Mouse (Mus musculus) liver, postnatal 0 days (tissue): ENCODE measurements around the gene Spata46. TPM values are rescaled to one million over a fixed set of nuclear protein-coding genes. Genes with fewer than 3 reads are reported as not detected.

ENCODE experiments used
- ATAC-seq: fragments of 200-750 bp; cut with Nextera tagmentation; 2 replicates; pipeline ENCODE4 v1.8.0; 2017; ENCODE audit warnings: mild to moderate bottlenecking, moderate library complexity
- DNase-seq: peaks from one replicate; pipeline ENCODE4 v3.0.0-alpha.2; 2016
- H3K27ac ChIP-seq: fragments of 300-500 bp; sonication (generic); 2 replicates; pipeline ENCODE4 v1.5.1; 2014; ENCODE audit warnings: antibody characterized with exemption, moderate library complexity, mild to moderate bottlenecking, low read depth
- H3K27me3 ChIP-seq: fragments of 300-500 bp; sonication (generic); 2 replicates; pipeline ENCODE4 v1.6.1; 2014; ENCODE audit warnings: low read length, control low read depth, mixed read lengths; ENCODE audit not compliant: insufficient read depth
- H3K36me3 ChIP-seq: fragments of 300-500 bp; sonication (generic); replicated peaks from 2 replicates; pipeline ENCODE4 v1.6.1; 2014; ENCODE audit warnings: mild to moderate bottlenecking, control low read depth, low read length, moderate library complexity, mixed read lengths; ENCODE audit not compliant: insufficient read depth
- H3K4me1 ChIP-seq: fragments of 300-500 bp; sonication (generic); 2 replicates; pipeline ENCODE4 v1.6.1; 2014; ENCODE audit warnings: antibody characterized with exemption, mild to moderate bottlenecking, control low read depth; ENCODE audit not compliant: insufficient read depth
- H3K4me2 ChIP-seq: fragments of 300-500 bp; sonication (generic); 2 replicates; pipeline ENCODE4 v1.6.1; 2014; ENCODE audit warnings: low read depth, mild to moderate bottlenecking, low read length, moderate library complexity, mixed read lengths
- H3K4me3 ChIP-seq: fragments of 300-500 bp; sonication (generic); 2 replicates; pipeline ENCODE4 v1.5.1; 2014; ENCODE audit warnings: low read depth, low read length
- H3K9ac ChIP-seq: fragments of 300-500 bp; sonication (generic); replicated peaks from 2 replicates; pipeline ENCODE4 v1.6.1; 2014; ENCODE audit warnings: mild to moderate bottlenecking, moderate library complexity
- H3K9me3 ChIP-seq: fragments of 300-500 bp; sonication (generic); 2 replicates; pipeline ENCODE4 v1.6.1; 2016; ENCODE audit warnings: mild to moderate bottlenecking, control low read depth, low read length, mixed read lengths
- CTCF ChIP-seq: sonication (generic); IDR thresholded peaks from 2 replicates; pipeline ENCODE4 v1.5.1; 2016; ENCODE audit warnings: antibody characterized with exemption, low read depth
- EP300 ChIP-seq: IDR thresholded peaks from 2 replicates; pipeline ENCODE4 v1.6.1; 2016; ENCODE audit warnings: antibody characterized with exemption, low read depth, mild to moderate bottlenecking
- WGBS: fragments of 180-500 bp; shearing (Covaris S2); extraction: QIAGEN DNeasy Blood & Tissue Kit; methylation state at CpG from one replicate; pipeline ENCODE4 v1.1.7; 2014; ENCODE audit not compliant: insufficient replicate concordance; 5-methylcytosine and 5-hydroxymethylcytosine counted together
- polyA plus RNA-seq: library from polyadenylated mRNA; unstranded; fragments of >200 nt; fragmentation: Nextera tagmentation; extraction: Ambion mirVana; gene quantifications from 2 replicates; pipeline ENCODE4 v1.2.1, GENCODE M21; 2015

Gene Spata46
- polyA plus RNA-seq, 1 experiment from 2014 or later, result 0.48 TPM

- DNase-seq, result no peak
- WGBS, result 60% methylated on average over 6 of the region's 6 CpGs
- no peaks in the 10 kb centered on the region for H3K4me1 ChIP-seq
- H3K9me3 ChIP-seq, result no peaks in the 10 kb centered on the region
- TF ChIP-seq EP300 (no peak), CTCF (no peak)
- H3K27ac ChIP-seq, result no peak overlapping the region
- H3K27me3 ChIP-seq, result no peaks in the 10 kb centered on the region
- H3K36me3 ChIP-seq, result 0 out of 2 replicates have a peak, but pooled peaks cover 3% of the 10 kb centered on the region
- ATAC-seq, result peak; percentile 67
- no peak overlapping the region for H3K9ac ChIP-seq
- H3K4me3 ChIP-seq, result no peak overlapping the region
- H3K4me2 ChIP-seq, result no peak overlapping the region
Measured at GRCm38 (mm10) chr1:170303103-170303502, 5.5 kb upstream of the Spata46 start.

- 55% methylated on average over 10 of the region's 10 CpGs for WGBS
- DNase-seq, result no peak
- no peak for ATAC-seq
- H3K4me2 ChIP-seq, result no peak overlapping the region
- no peaks in the 10 kb centered on the region for H3K4me1 ChIP-seq
- no peak overlapping the region for H3K4me3 ChIP-seq
- no peak overlapping the region for H3K27ac ChIP-seq
- H3K9me3 ChIP-seq, result no peaks in the 10 kb centered on the region
- 0 out of 2 replicates have a peak, but pooled peaks cover 5% of the 10 kb centered on the region for H3K36me3 ChIP-seq
- TF ChIP-seq CTCF, result no peak
- TF ChIP-seq EP300, result no peak
- H3K27me3 ChIP-seq, result no peaks in the 10 kb centered on the region
- no peak overlapping the region for H3K9ac ChIP-seq
Measured at GRCm38 (mm10) chr1:170305002-170305401, 3.6 kb upstream of the Spata46 start.

GRCm38 (mm10) chr1:170306232-170306631 is 2.4 kb upstream of the Spata46 start, which contains the start of gene Gm7694:
TSS of gene Gm7694 (minus strand) at chr1:170306332.
- DNase-seq (no peak), ATAC-seq (no peak)
- H3K4me3 ChIP-seq, result no peak within 1 kb of the TSS
- no peak within 1 kb of the TSS for H3K4me2 ChIP-seq
- no peaks in the 10 kb centered on the region for H3K4me1 ChIP-seq
- H3K36me3 ChIP-seq, result 0 out of 2 replicates have a peak, but pooled peaks cover 2% of the 10 kb centered on the region
- TF ChIP-seq EP300, result no peak
- H3K9ac ChIP-seq, result no peak within 1 kb of the TSS
- H3K9me3 ChIP-seq, result no peaks in the 10 kb centered on the region
- 86% methylated on average over 4 of the region's 4 CpGs for WGBS
- no peaks in the 10 kb centered on the region for H3K27me3 ChIP-seq
- H3K27ac ChIP-seq, result no peak within 1 kb of the TSS

DNA sequence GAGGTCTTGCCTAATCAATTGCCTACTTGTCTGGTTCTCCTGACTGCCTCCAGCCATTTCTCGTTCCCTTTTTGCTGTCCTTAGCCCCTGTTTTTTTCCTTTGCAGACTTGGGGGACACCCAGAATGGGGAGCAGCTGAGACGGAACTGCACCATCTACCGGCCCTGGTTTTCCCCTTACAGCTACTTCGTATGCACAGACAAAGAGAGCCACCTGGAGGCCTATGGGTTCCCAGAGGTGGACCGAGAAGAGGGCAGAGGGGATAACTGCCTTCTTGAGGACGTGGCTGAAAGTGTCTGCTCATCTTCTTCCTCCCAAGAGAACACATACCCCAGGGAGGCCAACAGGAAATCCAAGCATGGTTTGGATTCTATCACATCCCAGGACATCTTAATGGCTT is 2.8 kb downstream of the Spata46 start:
- Histone ChIP-seq H3K27ac (no peak overlapping the region), H3K36me3 (0 out of 2 replicates have a peak, but pooled peaks cover 2% of the 10 kb centered on the region), H3K4me2 (no peak overlapping the region), H3K9ac (no peak overlapping the region), H3K9me3 (no peaks in the 10 kb centered on the region), H3K4me1 (no peaks in the 10 kb centered on the region), H3K4me3 (no peak overlapping the region), H3K27me3 (no peaks in the 10 kb centered on the region)
- WGBS, result 71% methylated on average over 6 of the region's 6 CpGs
- no peak for DNase-seq
- no peak for ATAC-seq
- no peak for TF ChIP-seq CTCF
- no peak for TF ChIP-seq EP300

- Histone ChIP-seq H3K36me3 (0 out of 2 replicates have a peak, but pooled peaks cover 8% of the 10 kb centered on the region), H3K4me3 (no peak overlapping the region), H3K27me3 (no peaks in the 10 kb centered on the region), H3K9me3 (no peaks in the 10 kb centered on the region), H3K9ac (no peak overlapping the region), H3K4me2 (no peak overlapping the region), H3K4me1 (peaks cover 8% of the 10 kb centered on the region), H3K27ac (no peak overlapping the region)
- ATAC-seq (no peak), DNase-seq (no peak)
- WGBS, result 81% methylated on average over 2 of the region's 2 CpGs
- TF ChIP-seq CTCF, result no peak
- TF ChIP-seq EP300, result no peak
Measured at GRCm38 (mm10) chr1:170322046-170322445, 13.4 kb downstream of the Spata46 start.

GRCm38 (mm10) chr1:170323001-170323400 is 14.4 kb downstream of the Spata46 start:
- ATAC-seq, result no peak
- peaks cover 8% of the 10 kb centered on the region for H3K4me1 ChIP-seq

DNA sequence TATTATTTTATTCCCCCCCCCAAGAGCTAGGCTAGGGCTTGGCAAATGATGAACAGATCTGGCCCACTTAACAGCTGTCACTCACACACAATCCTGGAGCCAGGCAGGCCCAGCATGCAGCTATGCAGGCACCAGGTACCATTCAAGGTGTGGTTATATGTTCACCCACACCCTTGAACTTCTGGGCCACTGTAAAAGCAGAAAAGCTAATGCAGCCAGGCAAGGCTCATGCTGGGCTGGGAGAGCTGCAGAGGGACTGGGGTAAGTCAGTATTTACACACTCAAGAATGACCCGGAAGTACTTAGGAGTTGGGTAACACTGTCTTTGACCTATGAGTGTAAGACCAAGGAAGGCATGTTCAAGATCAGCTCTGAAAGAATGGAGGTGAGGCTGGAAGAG is 15.7 kb downstream of the Spata46 start:
- Histone ChIP-seq H3K36me3 (peaks cover 8% of the 10 kb centered on the region; the same call in 1 of the 2 replicates), H3K4me3 (no peak overlapping the region), H3K9ac (no peak overlapping the region), H3K9me3 (no peaks in the 10 kb centered on the region), H3K27ac (peak overlapping the region; percentile 81), H3K4me1 (peaks cover 8% of the 10 kb centered on the region), H3K27me3 (no peaks in the 10 kb centered on the region), H3K4me2 (no peak overlapping the region)
- 82% methylated on average over 1 of the region's 1 CpGs for WGBS
- no peak for ATAC-seq
- no peak for TF ChIP-seq EP300
- no peak for TF ChIP-seq CTCF
- no peak for DNase-seq

More at GRCm38 (mm10) chr1:170323001-170323400, 14.4 kb downstream of the Spata46 start:
- 0 out of 2 replicates have a peak, but pooled peaks cover 8% of the 10 kb centered on the region for H3K36me3 ChIP-seq
- H3K9ac ChIP-seq, result no peak overlapping the region
- H3K4me2 ChIP-seq, result no peak overlapping the region
- 89% methylated on average over 10 of the region's 10 CpGs for WGBS
- no peak overlapping the region for H3K4me3 ChIP-seq
- H3K9me3 ChIP-seq, result no peaks in the 10 kb centered on the region
- no peaks in the 10 kb centered on the region for H3K27me3 ChIP-seq
- no peak overlapping the region for H3K27ac ChIP-seq
- TF ChIP-seq CTCF (no peak), EP300 (no peak)
- no peak for DNase-seq
